Mouse (Mus musculus) liver, embryonic 14.5 days (tissue): Measurements from ENCODE around the gene Rhoa. TPM values are rescaled to one million over a fixed set of nuclear protein-coding genes. Genes with fewer than 3 reads are reported as not detected.

ENCODE experiments used
- ATAC-seq: fragments of 200-750 bp; cut with Nextera tagmentation; 2 replicates; pipeline ENCODE4 v1.8.0; 2017; ENCODE audit warnings: moderate number of reproducible peaks, mild to moderate bottlenecking, moderate library complexity; ENCODE audit not compliant: insufficient read depth
- DNase-seq, 3 experiments: peaks; one replicate each; pipeline ENCODE4 v3.0.0-alpha.2; 2012 to 2013; ENCODE audit warnings: low read depth in 3 of 3, low spot score in 3 of 3
- H3K27ac ChIP-seq: fragments of 300-500 bp; sonication (generic); 2 replicates; pipeline ENCODE4 v1.5.1; 2014; ENCODE audit warnings: moderate library complexity, mild to moderate bottlenecking, control low read depth, inconsistent platforms
- H3K27me3 ChIP-seq: fragments of 300-500 bp; sonication (generic); 2 replicates; pipeline ENCODE4 v1.6.1; 2014; ENCODE audit warnings: mild to moderate bottlenecking, low read length, moderate library complexity; ENCODE audit not compliant: control insufficient read depth, insufficient read depth
- H3K36me3 ChIP-seq: fragments of 300-500 bp; sonication (generic); replicated peaks from 2 replicates; pipeline ENCODE4 v1.6.1; 2014; ENCODE audit warnings: low read depth; ENCODE audit not compliant: control insufficient read depth, insufficient read depth
- H3K4me1 ChIP-seq, 2 experiments: fragments of 200-500 bp in 1 of 2; fragments of 300-500 bp in 1 of 2; sonication (generic) in 1 of 2; replicated peaks; 2 replicates each; pipeline ENCODE4 v1.6.1; 2012 to 2014; ENCODE audit warnings: antibody characterized with exemption in 1 of 2, inconsistent platforms in 1 of 2, low read length in 1 of 2; ENCODE audit not compliant: control insufficient read depth in 2 of 2, insufficient read depth in 2 of 2
- H3K4me2 ChIP-seq: fragments of 300-500 bp; sonication (generic); 2 replicates; pipeline ENCODE4 v1.6.1; 2014; ENCODE audit warnings: low read depth, mild to moderate bottlenecking, control low read depth, moderate library complexity
- H3K4me3 ChIP-seq, 2 experiments: fragments of 200-500 bp in 1 of 2; fragments of 300-500 bp in 1 of 2; sonication (generic) in 1 of 2; 2 replicates each; pipeline ENCODE4 v1.5.1; 2012 to 2014; ENCODE audit warnings: low read depth in 2 of 2, low read length in 2 of 2, mild to moderate bottlenecking in 2 of 2, control low read depth in 1 of 2, inconsistent platforms in 1 of 2, moderate library complexity in 1 of 2; ENCODE audit not compliant: insufficient read depth in 1 of 2
- H3K9ac ChIP-seq: fragments of 300-500 bp; sonication (generic); replicated peaks from 2 replicates; pipeline ENCODE4 v1.6.1; 2014; ENCODE audit warnings: mild to moderate bottlenecking, control low read depth, moderate library complexity
- H3K9me3 ChIP-seq: fragments of 300-500 bp; sonication (generic); 2 replicates; pipeline ENCODE4 v1.6.1; 2016; ENCODE audit warnings: low read length, mixed read lengths; ENCODE audit not compliant: control insufficient read depth
- CTCF ChIP-seq: IDR thresholded peaks from 2 replicates; pipeline ENCODE4 v1.5.1; 2016; ENCODE audit warnings: antibody characterized with exemption, low read depth, control low read depth
- EP300 ChIP-seq: IDR thresholded peaks from 2 replicates; pipeline ENCODE4 v1.6.1; 2016; ENCODE audit warnings: antibody characterized with exemption, low read depth
- WGBS: fragments of 180-500 bp; shearing (Covaris S2); extraction: QIAGEN DNeasy Blood & Tissue Kit; methylation state at CpG from one replicate; pipeline ENCODE4 v1.1.7; 2014; ENCODE audit not compliant: insufficient replicate concordance; 5-methylcytosine and 5-hydroxymethylcytosine counted together
- polyA plus RNA-seq, 2 experiments: library from polyadenylated mRNA; depleted of rRNA in 1 of 2; stranded (reverse) in 1 of 2; unstranded in 1 of 2; fragments of >200 nt; fragmentation: Nextera tagmentation in 1 of 2; extraction: Ambion mirVana in 1 of 2; gene quantifications; 2 replicates each; pipeline versions ENCODE4 v1.2.1 to v1.2.3; 2012 to 2014

The Rhoa gene
- polyA plus RNA-seq (2012; rRNA removed) (62.5 and 76.4 TPM in 2 replicates), polyA plus RNA-seq (2014; fragmentation: Nextera tagmentation; extraction: Ambion mirVana) (130 and 133 TPM in 2 replicates)

GRCm38 (mm10) chr9:108305629-108306520, at the start of gene Rhoa, which contains the start of gene Tcta:
Gene Rhoa (plus strand): TSS chr9:108306129.
Gene Tcta (minus strand): TSS chr9:108306160.
- Histone ChIP-seq H3K4me2 (peak within 1 kb of the TSS; percentile 91), H3K9me3 (no peaks in the 10 kb centered on the region), H3K4me1 (peaks cover 25 to 28% of the 10 kb centered on the region in 2 experiments), H3K27ac (peak within 1 kb of the TSS; percentile 99), H3K9ac (peak within 1 kb of the TSS; percentile 100), H3K4me3 (peak within 1 kb of the TSS; percentile 81 to 99), H3K27me3 (no peaks in the 10 kb centered on the region), H3K36me3 (peaks cover 10% of the 10 kb centered on the region)
- TF ChIP-seq CTCF (no peak), EP300 (no peak)
- WGBS: under 1% methylated on average over 81 of the region's 81 CpGs
- peak; percentile 100 for DNase-seq
- peak; percentile 91 for ATAC-seq

DNA sequence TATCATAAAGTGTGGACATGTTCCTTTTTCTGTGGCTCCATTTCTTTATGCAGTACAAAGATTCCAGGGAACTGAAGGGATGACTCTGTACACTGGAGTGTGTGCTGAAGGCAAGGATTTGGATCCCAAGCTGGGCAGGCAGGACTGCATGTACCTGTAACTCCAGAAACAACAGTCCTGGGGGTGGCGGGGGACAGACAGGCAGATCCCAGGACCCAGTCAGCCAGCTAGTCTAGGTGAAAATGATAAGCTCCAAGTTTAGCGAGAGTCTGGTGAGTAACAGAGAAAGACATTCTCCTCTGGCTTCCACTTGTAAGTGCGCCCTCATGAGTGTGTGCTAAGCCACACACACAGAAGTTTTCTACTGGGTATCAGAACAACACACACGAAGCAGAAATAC, 45.4 kb upstream of the Rhoa start:
- ATAC-seq (no peak), DNase-seq (no peak)
- Histone ChIP-seq H3K36me3 (no peaks in the 10 kb centered on the region), H3K9ac (no peak overlapping the region), H3K27ac (no peak overlapping the region), H3K4me1 (peaks cover 14 to 18% of the 10 kb centered on the region in 2 experiments), H3K9me3 (no peaks in the 10 kb centered on the region), H3K4me2 (no peak overlapping the region), H3K27me3 (no peaks in the 10 kb centered on the region), H3K4me3 (no peak overlapping the region)
- WGBS: 45% methylated on average over 4 of the region's 4 CpGs
- no peak for TF ChIP-seq CTCF
- TF ChIP-seq EP300: no peak

DNA sequence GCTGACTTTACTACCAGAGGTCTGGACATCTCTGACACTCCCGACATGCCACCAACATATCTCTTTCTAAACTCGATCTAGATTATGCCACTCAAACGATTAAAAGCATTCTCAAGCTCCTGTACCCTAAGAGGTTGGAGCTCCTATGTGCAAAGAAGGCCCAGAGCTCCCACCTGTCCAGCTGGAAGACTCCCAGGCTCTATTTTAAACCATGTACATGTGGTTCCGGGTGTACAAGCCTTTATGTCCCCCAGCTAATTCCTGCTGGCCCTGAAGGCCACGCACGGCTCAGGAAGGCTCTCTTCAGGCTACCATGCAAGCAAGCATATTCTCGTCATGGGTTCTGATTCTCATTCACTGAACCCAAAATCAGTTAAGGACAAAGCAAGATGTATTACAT, 44.1 kb upstream of the Rhoa start:
- Histone ChIP-seq H3K27me3 (no peaks in the 10 kb centered on the region), H3K9ac (no peak overlapping the region), H3K27ac (no peak overlapping the region), H3K4me1 (peaks cover 14 to 18% of the 10 kb centered on the region in 2 experiments), H3K4me3 (peak overlapping the region in 1 of 2 experiments; percentile 93; a peak in 1 of 4 replicates), H3K4me2 (peak overlapping the region; percentile 87), H3K9me3 (no peaks in the 10 kb centered on the region), H3K36me3 (no peaks in the 10 kb centered on the region)
- DNase-seq: no peak
- WGBS: 55% methylated on average over 7 of the region's 7 CpGs
- TF ChIP-seq CTCF (no peak), EP300 (no peak)
- no peak for ATAC-seq

DNA sequence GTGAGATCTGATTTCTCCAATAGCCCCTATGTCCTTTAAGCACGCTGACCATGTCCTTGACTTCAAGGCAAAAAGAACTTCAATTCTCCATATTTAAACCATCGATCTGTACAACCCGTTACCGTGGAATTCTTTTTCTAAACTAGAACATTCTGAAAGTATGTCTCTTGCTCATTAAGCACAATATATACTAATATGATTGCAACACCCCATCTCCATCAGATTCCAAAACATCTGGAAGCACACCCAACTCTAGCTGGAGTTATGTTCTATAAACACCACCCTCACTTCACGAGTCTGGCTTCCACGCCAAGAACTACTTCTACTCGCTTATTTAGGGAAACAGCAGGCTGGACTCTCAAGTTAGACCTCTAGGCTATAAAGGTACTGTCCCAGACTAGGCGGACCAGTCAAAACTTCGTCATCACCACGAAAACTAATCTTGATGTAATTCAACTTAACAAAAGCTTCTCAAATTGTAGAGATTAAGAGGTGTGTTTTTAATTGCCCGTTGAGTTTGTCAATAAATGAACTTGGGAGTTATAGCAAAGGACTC, 43.4 kb upstream of the Rhoa start:
- peak overlapping the region; percentile 65 to 93 for H3K4me3 ChIP-seq
- WGBS: 54% methylated on average over 11 of the region's 11 CpGs
- H3K9me3 ChIP-seq: no peaks in the 10 kb centered on the region
- H3K4me2 ChIP-seq: peak overlapping the region; percentile 87
- no peaks in the 10 kb centered on the region for H3K27me3 ChIP-seq
- H3K9ac ChIP-seq: peak overlapping the region; percentile 86
- H3K4me1 ChIP-seq: peaks cover 14 to 18% of the 10 kb centered on the region in 2 experiments
- TF ChIP-seq CTCF (no peak), EP300 (no peak)
- no peaks in the 10 kb centered on the region for H3K36me3 ChIP-seq
- no peak for DNase-seq
- no peak overlapping the region for H3K27ac ChIP-seq
- ATAC-seq: no peak

- H3K4me2 ChIP-seq: peak overlapping the region; percentile 87
- peak; percentile 38 to 52 (median 45) for DNase-seq
- WGBS: under 1% methylated on average over 57 of the region's 62 CpGs
- TF ChIP-seq EP300 (no peak), CTCF (no peak)
- peak; percentile 70 for ATAC-seq
- peak overlapping the region; percentile 66 for H3K27ac ChIP-seq
- H3K36me3 ChIP-seq: no peaks in the 10 kb centered on the region
- H3K4me1 ChIP-seq: peaks cover 14 to 18% of the 10 kb centered on the region in 2 experiments
- peak overlapping the region; percentile 86 for H3K9ac ChIP-seq
- H3K4me3 ChIP-seq: peak overlapping the region; percentile 65 to 93
- H3K27me3 ChIP-seq: no peaks in the 10 kb centered on the region
- no peaks in the 10 kb centered on the region for H3K9me3 ChIP-seq
Measured at GRCm38 (mm10) chr9:108263131-108263681, 42.7 kb upstream of the Rhoa start.
